In genomic region chr5:90902380-90903260, GRCm38 (mm10) we compare ENCODE assay signal across 8 mouse cellular contexts. TPM values are rescaled to one million over a fixed set of nuclear protein-coding genes. Genes with fewer than 3 reads are reported as not detected.
DNase-seq lines count a peak whose midpoint lies in the region; ATAC-seq and TF ChIP-seq lines count a peak whose summit lies in the region.

No protein-coding gene starts in this region.

- ATAC-seq in heart, embryonic 13.5 days (ENCODE audit: extremely low read depth, insufficient number of reproducible peaks, low FRiP score, low TSS enrichment): no peak
- peak; percentile 34; the same call in 1 of the 2 replicates for ATAC-seq in G1E (ENCODE audit: extremely low read depth, insufficient number of reproducible peaks, low FRiP score, poor library complexity, severe bottlenecking)
- ATAC-seq in liver, embryonic 16.5 days (ENCODE audit: low read depth): 0 out of 2 replicates have a peak, but pooled peaks have one; percentile 27
- ATAC-seq in stomach, embryonic 14.5 days (ENCODE audit: insufficient number of reproducible peaks, insufficient read depth, low FRiP score, low read depth): no peak

- H3K4me2 ChIP-seq in heart, embryonic 13.5 days: peak overlapping the region; percentile 82
- peak overlapping the region; percentile 41 for H3K4me2 ChIP-seq in liver, embryonic 16.5 days (ENCODE audit: low read depth, low read length)
- H3K4me2 ChIP-seq in stomach, embryonic 14.5 days (replicated peaks; ENCODE audit: low read depth, low read length): peak overlapping the region; percentile 56

- H3K27me3 ChIP-seq in heart, embryonic 13.5 days (replicated peaks): peaks cover 34% of the 10 kb centered on the region
- H3K27me3 ChIP-seq in G1E (ENCODE audit: insufficient read depth, low read length): peaks cover 20% of the 10 kb centered on the region
- peaks cover 23% of the 10 kb centered on the region for H3K27me3 ChIP-seq in hindbrain, embryonic 10.5 days (ENCODE audit: insufficient read depth, poor library complexity, severe bottlenecking)
- H3K27me3 ChIP-seq in liver, embryonic 16.5 days (ENCODE audit: control insufficient read depth, insufficient read depth, low read depth, low read length): peaks cover 13% of the 10 kb centered on the region
- H3K27me3 ChIP-seq in stomach, embryonic 14.5 days (ENCODE audit: control insufficient read depth, insufficient read depth, low read length): 0 out of 2 replicates have a peak, but pooled peaks cover 3% of the 10 kb centered on the region

- intact Hi-C loops in heart, postnatal 25 days (cut with DNase I): no loop called here

- no peak for TF ChIP-seq CTCF in G1E (IDR thresholded peaks at IDR 0.05; ENCODE audit: low read depth, low read length)

- no peak overlapping the region for H3K27ac ChIP-seq in heart, embryonic 13.5 days (replicated peaks)
- no peak overlapping the region for H3K27ac ChIP-seq in hindbrain, embryonic 10.5 days
- H3K27ac ChIP-seq in liver, embryonic 16.5 days (ENCODE audit: low read length): no peak overlapping the region
- no peak overlapping the region for H3K27ac ChIP-seq in stomach, embryonic 14.5 days (ENCODE audit: low read length)

- no peaks in the 10 kb centered on the region for H3K9me3 ChIP-seq in heart, embryonic 13.5 days
- H3K9me3 ChIP-seq in G1E (replicated peaks): no peaks in the 10 kb centered on the region
- H3K9me3 ChIP-seq in hindbrain, embryonic 10.5 days: no peaks in the 10 kb centered on the region
- no peaks in the 10 kb centered on the region for H3K9me3 ChIP-seq in liver, embryonic 16.5 days (replicated peaks; ENCODE audit: control insufficient read depth, low read length)
- no peaks in the 10 kb centered on the region for H3K9me3 ChIP-seq in stomach, embryonic 14.5 days (ENCODE audit: control insufficient read depth, low read depth, low read length)

- no peak for DNase-seq in heart, postnatal 25 days (ENCODE audit: low spot score)
- DNase-seq in G1E (ENCODE audit: low spot score): no peak
- peak; percentile 6 for DNase-seq in hindbrain, embryonic 10.5 days (ENCODE audit: low spot score)
- DNase-seq in frontal cortex, postnatal 10 days (ENCODE audit: low spot score in 2 of 2): no peak
- DNase-seq in adrenal gland, postnatal 25 days: no peak

- H3K4me3 ChIP-seq in heart, embryonic 13.5 days: peak overlapping the region; percentile 46
- H3K4me3 ChIP-seq in G1E (ENCODE audit: low read depth, low read length): no peak overlapping the region
- H3K4me3 ChIP-seq in hindbrain, embryonic 10.5 days: peak overlapping the region; percentile 50
- no peak overlapping the region for H3K4me3 ChIP-seq in liver, embryonic 16.5 days (ENCODE audit: low read depth, low read length)
- H3K4me3 ChIP-seq in stomach, embryonic 14.5 days (ENCODE audit: low read depth, low read length): peak overlapping the region; percentile 8; the same call in 1 of the 2 replicates

- peaks cover 13% of the 10 kb centered on the region for H3K4me1 ChIP-seq in heart, embryonic 13.5 days
- H3K4me1 ChIP-seq in G1E (ENCODE audit: insufficient read depth, low read depth, low read length): peaks cover 8% of the 10 kb centered on the region; the same call in 1 of the 2 replicates
- peaks cover 12% of the 10 kb centered on the region for H3K4me1 ChIP-seq in hindbrain, embryonic 10.5 days (replicated peaks)
- H3K4me1 ChIP-seq in liver, embryonic 16.5 days (ENCODE audit: control insufficient read depth, low read depth, low read length): peaks cover 2% of the 10 kb centered on the region; the same call in 1 of the 2 replicates
- peaks cover 11% of the 10 kb centered on the region; the same call in 1 of the 2 replicates for H3K4me1 ChIP-seq in stomach, embryonic 14.5 days (ENCODE audit: control insufficient read depth, insufficient read depth, low read length)

- WGBS in heart, embryonic 13.5 days: 9% methylated on average over 10 of the region's 10 CpGs
- WGBS in hindbrain, embryonic 10.5 days: 15% methylated on average over 10 of the region's 10 CpGs
- 4% methylated on average over 10 of the region's 10 CpGs for WGBS in liver, embryonic 16.5 days (ENCODE audit: insufficient replicate concordance)
- WGBS in stomach, embryonic 14.5 days: 13% methylated on average over 10 of the region's 10 CpGs

- H3K36me3 ChIP-seq in heart, embryonic 13.5 days: no peaks in the 10 kb centered on the region
- H3K36me3 ChIP-seq in G1E (replicated peaks): no peaks in the 10 kb centered on the region
- H3K36me3 ChIP-seq in hindbrain, embryonic 10.5 days: no peaks in the 10 kb centered on the region
- no peaks in the 10 kb centered on the region for H3K36me3 ChIP-seq in liver, embryonic 16.5 days (ENCODE audit: control insufficient read depth, insufficient read depth)
- H3K36me3 ChIP-seq in stomach, embryonic 14.5 days (ENCODE audit: control insufficient read depth, insufficient read depth, low read length): no peaks in the 10 kb centered on the region

- H3K9ac ChIP-seq in heart, embryonic 13.5 days: peak overlapping the region; percentile 48; the same call in 1 of the 2 replicates
- H3K9ac ChIP-seq in liver, embryonic 16.5 days (ENCODE audit: low read depth, low read length): no peak overlapping the region
- no peak overlapping the region for H3K9ac ChIP-seq in stomach, embryonic 14.5 days (replicated peaks; ENCODE audit: low read depth, low read length)

RNA-seq across cellular contexts. Expression of gene Cxcl2, which starts 1.1 kb away (rescaled TPM):
- not detected in 2 replicates for polyA plus RNA-seq in heart, embryonic 13.5 days (2015; fragmentation: Nextera tagmentation; extraction: Ambion mirVana)
- not detected for total RNA-seq in heart, postnatal 25 days (2021)
- 0.90 and 1.7 TPM in 2 replicates for total RNA-seq in G1E (2014; fragmentation: Nextera tagmentation)
- 0.23 and 0.98 TPM in 2 replicates for total RNA-seq in G1E (2017)
- not detected in 2 replicates for polyA plus RNA-seq in G1E (2012)
- not detected in 2 replicates for polyA plus RNA-seq in hindbrain, embryonic 10.5 days (2016; fragmentation: Nextera tagmentation; extraction: Ambion mirVana)
- not detected in 2 replicates for polyA plus RNA-seq in liver, embryonic 16.5 days (2015; fragmentation: Nextera tagmentation; extraction: Ambion mirVana)
- not detected in 2 replicates for polyA plus RNA-seq in stomach, embryonic 14.5 days (2014; fragmentation: Nextera tagmentation; extraction: Ambion mirVana)
- 1.1 TPM in 1 of 2 replicates, not detected in the other for total RNA-seq in adrenal gland, postnatal 25 days (2021)

RNA-seq across cellular contexts. Expression of gene Cxcl1, which starts 11.6 kb away (rescaled TPM):
- polyA plus RNA-seq in heart, embryonic 13.5 days (2015; fragmentation: Nextera tagmentation; extraction: Ambion mirVana): 0.45 and 0.69 TPM in 2 replicates
- total RNA-seq in heart, postnatal 25 days (2021): under 1 TPM; 0.55 to 0.64 TPM
- total RNA-seq in G1E (2014; fragmentation: Nextera tagmentation) (not detected in 2 replicates), G1E (2017) (0.82 TPM in 1 of 2 replicates, not detected in the other)
- not detected in 2 replicates for polyA plus RNA-seq in G1E (2012)
- not detected in 2 replicates for polyA plus RNA-seq in hindbrain, embryonic 10.5 days (2016; fragmentation: Nextera tagmentation; extraction: Ambion mirVana)
- polyA plus RNA-seq in liver, embryonic 16.5 days (2015; fragmentation: Nextera tagmentation; extraction: Ambion mirVana): 1.4 and 1.5 TPM in 2 replicates
- 0.83 and 1.2 TPM in 2 replicates for polyA plus RNA-seq in stomach, embryonic 14.5 days (2014; fragmentation: Nextera tagmentation; extraction: Ambion mirVana)
- total RNA-seq in adrenal gland, postnatal 25 days (2021): 0.73 and 1.00 TPM in 2 replicates

RNA-seq across cellular contexts. Expression of gene Mthfd2l, which starts 28.3 kb away (rescaled TPM):
- 28.1 and 31.3 TPM in 2 replicates for polyA plus RNA-seq in heart, embryonic 13.5 days (2015; fragmentation: Nextera tagmentation; extraction: Ambion mirVana)
- 10 to 100 TPM; 10.3 to 12.6 TPM for total RNA-seq in heart, postnatal 25 days (2021)
- total RNA-seq in G1E (2014; fragmentation: Nextera tagmentation) (6.6 and 12.9 TPM in 2 replicates), G1E (2017) (12.8 and 16.0 TPM in 2 replicates)
- 12.4 and 18.0 TPM in 2 replicates for polyA plus RNA-seq in G1E (2012)
- polyA plus RNA-seq in hindbrain, embryonic 10.5 days (2016; fragmentation: Nextera tagmentation; extraction: Ambion mirVana): 58.6 and 71.3 TPM in 2 replicates
- 4.8 and 5.8 TPM in 2 replicates for polyA plus RNA-seq in liver, embryonic 16.5 days (2015; fragmentation: Nextera tagmentation; extraction: Ambion mirVana)
- polyA plus RNA-seq in stomach, embryonic 14.5 days (2014; fragmentation: Nextera tagmentation; extraction: Ambion mirVana): 56.4 and 58.9 TPM in 2 replicates
- total RNA-seq in adrenal gland, postnatal 25 days (2021): 12.4 and 18.7 TPM in 2 replicates

Comparison
In these comparisons a context has a peak if more than half of its experiments do, and no peak if none do; other contexts are left out.
1. ATAC-seq: peak in G1E (single experiment) and liver, embryonic 16.5 days (single experiment); none in heart, embryonic 13.5 days (single experiment) and stomach, embryonic 14.5 days (single experiment).
2. H3K4me3 ChIP-seq: peak in heart, embryonic 13.5 days (single experiment), hindbrain, embryonic 10.5 days (single experiment) and stomach, embryonic 14.5 days (single experiment); none in G1E (single experiment) and liver, embryonic 16.5 days (single experiment).
3. Peak in every context shown above with its lines, with median percentiles within 50 percentile points of each other: H3K4me2 ChIP-seq.